Mouse (Mus musculus) thymus, postnatal 14 days (tissue): ENCODE measurements around the gene Prdm13.

ENCODE experiments used
- DNase-seq: peaks from one replicate; pipeline ENCODE4 v3.0.0; 2021

Prdm13 gene

GRCm38 (mm10) chr4:21674691-21675090, 11.1 kb downstream of the Prdm13 start:
- DNase-seq = no peak

GRCm38 (mm10) chr4:21674042-21674441, 11.7 kb downstream of the Prdm13 start:
- no peak for DNase-seq

DNA sequence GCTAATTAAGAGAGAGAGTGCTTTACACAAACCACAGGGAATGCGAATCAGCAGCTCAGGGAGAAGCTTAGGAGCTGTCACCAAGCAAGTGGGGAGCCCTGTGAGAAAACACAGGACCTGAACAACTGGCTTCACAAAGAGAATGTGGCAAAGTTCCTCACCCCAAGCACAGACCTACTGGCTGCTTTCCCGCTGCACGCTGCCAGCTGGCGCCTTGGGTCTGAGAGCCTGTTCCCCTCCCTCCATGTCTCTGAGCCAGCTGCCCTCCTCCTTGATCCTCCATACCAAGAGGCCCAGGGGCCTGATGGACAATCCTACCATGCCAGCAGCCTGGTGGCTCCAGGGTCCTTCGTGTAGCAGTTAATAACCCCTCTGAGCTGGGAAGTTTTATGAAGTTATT, 19.8 kb downstream of the Prdm13 start:
- DNase-seq = no peak

DNA sequence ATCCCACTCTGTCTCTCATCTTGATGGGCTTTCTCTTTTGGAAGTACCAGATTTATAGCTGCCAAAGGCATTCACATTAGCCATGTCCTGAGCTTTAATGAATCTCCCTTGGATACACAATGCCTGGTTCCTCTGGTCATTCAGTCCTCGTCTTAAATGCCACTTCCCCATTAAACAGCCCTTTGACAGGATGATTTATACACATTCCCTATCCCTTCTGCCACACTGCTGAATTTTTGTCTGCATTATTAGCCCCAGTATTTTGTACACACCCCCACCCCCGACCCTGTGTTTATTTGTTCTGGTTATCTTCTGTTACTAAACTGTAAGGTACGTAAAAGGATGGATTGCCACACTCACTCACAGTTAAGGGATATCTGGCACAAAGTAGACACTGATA, 27.6 kb downstream of the Prdm13 start:
- no peak for DNase-seq

GRCm38 (mm10) chr4:21629275-21629583, 56.5 kb downstream of the Prdm13 start:
- no peak for DNase-seq

DNA sequence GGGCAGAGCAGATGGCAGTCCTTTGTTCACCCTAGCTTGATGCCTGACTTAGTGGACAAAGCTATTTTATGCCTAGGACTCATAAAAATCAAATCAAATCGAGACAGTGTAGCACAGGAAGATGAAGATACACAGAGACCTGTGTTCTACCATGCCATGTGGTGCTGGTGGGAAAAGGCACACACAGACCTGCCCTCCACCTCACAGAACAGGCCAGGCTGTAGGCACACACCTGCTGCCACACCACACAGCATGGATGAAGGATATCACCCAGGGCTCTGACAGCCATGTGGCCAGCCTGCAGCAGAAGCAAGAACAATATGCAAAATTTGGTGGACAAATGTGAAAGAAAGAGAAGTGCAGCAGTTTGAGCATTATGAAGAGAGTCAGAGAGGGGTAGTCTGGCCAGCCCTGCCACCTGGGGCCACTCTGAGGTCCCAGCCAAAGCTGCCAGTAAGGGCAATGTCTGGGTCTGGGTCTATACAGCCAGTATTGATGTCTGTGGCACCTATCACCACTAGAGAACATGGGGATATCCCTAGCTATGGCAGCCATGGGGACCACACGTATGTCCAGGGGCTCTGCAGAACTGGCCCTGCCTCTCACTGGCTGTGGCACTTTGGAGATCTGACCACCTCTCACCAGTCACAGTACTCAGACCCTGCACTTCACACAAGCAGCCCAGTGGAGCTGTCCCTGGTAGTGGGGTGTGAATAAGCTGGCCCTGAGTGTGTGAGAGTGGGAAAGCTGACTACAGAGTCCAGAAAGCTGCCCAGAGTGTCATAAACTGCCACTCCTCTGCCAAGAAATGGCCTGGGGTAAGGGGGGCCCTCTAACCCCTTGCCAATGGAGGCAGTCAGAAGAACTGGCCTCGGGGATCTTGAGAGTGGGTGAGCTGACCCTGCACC, 57.1 kb downstream of the Prdm13 start:
- DNase-seq = no peak
